Mouse (Mus musculus): ENCODE measurements around the gene Gm21761. TPM values are rescaled to one million over a fixed set of nuclear protein-coding genes. Genes with fewer than 3 reads are reported as not detected.

The Gm21761 gene
- polyA plus RNA-seq (2014; fragmentation: Illumina TruSeq; extraction: RNeasy Lipid Tissue Mini Kit (QIAGEN cat#74804); ENCODE audit: low read depth, low replicate concordance), result not detected

DNA sequence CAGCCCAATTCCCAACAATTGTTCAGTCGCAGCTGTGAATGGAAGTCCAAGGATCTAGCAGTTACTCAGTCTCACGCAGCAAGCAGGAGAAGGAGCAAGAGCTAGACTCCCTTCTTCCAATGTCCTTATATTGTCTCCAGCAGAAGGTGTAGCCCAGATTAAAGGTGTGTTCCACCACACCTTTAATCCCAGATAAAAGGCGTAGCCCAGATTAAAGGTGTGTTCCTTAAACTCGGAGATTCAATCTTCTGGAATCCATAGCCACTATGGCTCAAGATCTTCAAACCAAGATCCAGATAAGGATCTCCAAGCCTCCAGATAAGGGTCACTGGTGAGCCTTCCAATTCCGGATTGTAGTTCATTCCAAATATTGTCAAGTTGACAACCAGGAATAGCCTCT, at the start of gene Gm21761:
Gm21761 (minus strand) TSS at position 101 of the 400 bp plus-strand sequence.

DNA sequence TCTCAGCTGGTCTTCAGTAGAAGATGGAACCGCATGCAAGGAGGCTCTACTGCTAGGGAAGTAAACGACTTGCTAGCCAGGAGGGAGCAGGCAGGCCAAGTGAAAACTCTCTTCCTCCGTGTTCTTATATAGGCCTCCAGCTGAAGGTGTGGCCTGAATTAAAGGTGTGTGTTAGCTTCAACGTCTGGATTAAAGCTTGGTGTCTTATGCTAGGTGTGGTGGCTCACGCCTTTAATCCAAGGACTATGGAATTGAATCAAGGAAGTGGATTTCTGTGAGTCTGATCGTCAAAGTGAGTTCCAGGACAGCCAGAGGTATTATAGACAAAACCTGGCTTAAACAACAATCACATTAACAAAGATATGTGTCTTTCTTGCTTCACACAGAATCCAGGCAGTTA, 21.6 kb upstream of the Gm21761 start, which contains the start of gene B020031M17Rik:
B020031M17Rik (minus strand) TSS at position 101 of the 400 bp plus-strand sequence.

DNA sequence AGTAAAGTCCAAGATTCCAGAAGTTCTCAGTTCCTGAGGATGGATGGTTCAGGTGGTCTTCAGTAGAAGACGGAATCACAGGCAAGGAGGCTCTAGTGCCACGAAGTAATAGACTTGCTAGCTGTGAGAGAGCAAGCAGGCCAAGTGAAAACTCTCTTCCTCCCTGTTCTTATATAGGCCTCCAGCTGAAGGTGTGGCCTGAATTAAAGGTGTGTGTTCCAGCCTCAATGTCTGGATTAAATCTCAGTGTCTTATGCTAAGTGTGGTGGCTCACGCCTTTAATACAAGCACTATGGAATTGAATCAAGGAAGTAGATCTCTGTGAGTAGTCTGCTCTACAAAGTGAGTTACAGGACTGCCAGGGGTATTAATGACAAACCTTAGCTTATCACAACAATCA, 34.4 kb downstream of the Gm21761 start, which contains the start of gene Tcstv1:
Tcstv1 (minus strand) TSS at position 101 of the 400 bp plus-strand sequence.

Other genes starting within 250 kb of the Gm21761 start
- 511 TPM for gene Hmgcs1, start 238.9 kb downstream of the Gm21761 start, polyA plus RNA-seq (2014; fragmentation: Illumina TruSeq; extraction: RNeasy Lipid Tissue Mini Kit (QIAGEN cat#74804); ENCODE audit: low read depth, low replicate concordance)
- gene Nim1k, start 173.4 kb downstream of the Gm21761 start, polyA plus RNA-seq (2014; fragmentation: Illumina TruSeq; extraction: RNeasy Lipid Tissue Mini Kit (QIAGEN cat#74804); ENCODE audit: low read depth, low replicate concordance), result 5.5 TPM
- gene Zfp131, start 138.4 kb downstream of the Gm21761 start, polyA plus RNA-seq (2014; fragmentation: Illumina TruSeq; extraction: RNeasy Lipid Tissue Mini Kit (QIAGEN cat#74804); ENCODE audit: low read depth, low replicate concordance), result 107 TPM
- gene AF067063, start 99.1 kb downstream of the Gm21761 start, polyA plus RNA-seq (2014; fragmentation: Illumina TruSeq; extraction: RNeasy Lipid Tissue Mini Kit (QIAGEN cat#74804); ENCODE audit: low read depth, low replicate concordance), result not detected
- not detected for gene D13Ertd608e, start 93.3 kb downstream of the Gm21761 start, polyA plus RNA-seq (2014; fragmentation: Illumina TruSeq; extraction: RNeasy Lipid Tissue Mini Kit (QIAGEN cat#74804); ENCODE audit: low read depth, low replicate concordance)
- gene Tcstv1, start 34.5 kb downstream of the Gm21761 start, polyA plus RNA-seq (2014; fragmentation: Illumina TruSeq; extraction: RNeasy Lipid Tissue Mini Kit (QIAGEN cat#74804); ENCODE audit: low read depth, low replicate concordance), result not detected
- gene B020031M17Rik, start 21.5 kb upstream of the Gm21761 start, polyA plus RNA-seq (2014; fragmentation: Illumina TruSeq; extraction: RNeasy Lipid Tissue Mini Kit (QIAGEN cat#74804); ENCODE audit: low read depth, low replicate concordance), result not detected
- gene Gm36079, start 97.7 kb upstream of the Gm21761 start, polyA plus RNA-seq (2014; fragmentation: Illumina TruSeq; extraction: RNeasy Lipid Tissue Mini Kit (QIAGEN cat#74804); ENCODE audit: low read depth, low replicate concordance), result not detected
- gene Gm21188, start 122.9 kb upstream of the Gm21761 start, polyA plus RNA-seq (2014; fragmentation: Illumina TruSeq; extraction: RNeasy Lipid Tissue Mini Kit (QIAGEN cat#74804); ENCODE audit: low read depth, low replicate concordance), result 2.3 TPM
- not detected for gene Gm20767, start 211.0 kb upstream of the Gm21761 start, polyA plus RNA-seq (2014; fragmentation: Illumina TruSeq; extraction: RNeasy Lipid Tissue Mini Kit (QIAGEN cat#74804); ENCODE audit: low read depth, low replicate concordance)
- not detected for gene Gm21818, start 243.2 kb upstream of the Gm21761 start, polyA plus RNA-seq (2014; fragmentation: Illumina TruSeq; extraction: RNeasy Lipid Tissue Mini Kit (QIAGEN cat#74804); ENCODE audit: low read depth, low replicate concordance)